Mouse (Mus musculus): ENCODE measurements around the gene Usp2.

DNA sequence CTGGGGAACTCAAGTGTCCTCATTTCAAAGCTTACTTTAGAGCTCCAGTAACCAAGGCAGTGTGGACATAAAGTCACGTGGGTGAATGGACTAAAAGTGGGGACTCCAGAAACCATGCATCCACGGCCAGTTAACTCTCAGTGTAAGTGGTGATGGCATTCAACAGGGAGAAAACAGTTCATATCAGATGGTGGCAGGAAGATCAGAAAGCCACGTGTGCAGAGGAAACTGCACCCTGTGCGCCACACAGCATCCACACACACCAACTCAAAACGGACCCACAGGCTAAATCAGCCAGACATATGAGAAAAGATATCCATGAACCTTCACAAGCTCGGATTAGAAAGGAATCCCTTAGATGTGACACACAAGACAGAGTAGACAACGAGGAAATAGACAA, 46.8 kb upstream of the Usp2 start:
- no peak for TF ChIP-seq EP300 (IDR thresholded peaks at IDR 0.05; ENCODE audit: insufficient read depth, low read depth, low read length)
- TF ChIP-seq POLR2A (IDR thresholded peaks at IDR 0.05; ENCODE audit: insufficient read depth, low read length), result no peak
- no peak for TF ChIP-seq CTCF (IDR thresholded peaks at IDR 0.05; ENCODE audit: low read depth, low read length)

Measured in ES-Bruce4 (cell line).